Mouse (Mus musculus) CD4-positive, CD25-positive, alpha-beta regulatory T cell, adult 9 weeks (primary cell): ENCODE measurements around the gene Gdf11. TPM values are rescaled to one million over a fixed set of nuclear protein-coding genes. Genes with fewer than 3 reads are reported as not detected.

Experiments
- polyA plus RNA-seq: library from polyadenylated mRNA; unstranded; fragments of 100-300 nt; shearing (Covaris generic); gene quantifications from one replicate; pipeline ENCODE4 v1.2.1, GENCODE M21; 2017

The Gdf11 gene
- 1.4 TPM for polyA plus RNA-seq

GRCm38 (mm10) chr10:128891296-128892094 lies at the start of gene Gdf11:
TSS of gene Gdf11 (minus strand) at chr10:128891718.

GRCm38 (mm10) chr10:128933574-128933973 lies 42.1 kb upstream of the Gdf11 start, which contains the start of gene Itga7:
TSS of gene Itga7 (plus strand) at chr10:128933818.

GRCm38 (mm10) chr10:128923935-128924334 lies 32.4 kb upstream of the Gdf11 start, which contains the start of gene Bloc1s1:
TSS of gene Bloc1s1 (minus strand) at chr10:128924035.

GRCm38 (mm10) chr10:128922822-128923012 lies 31.2 kb upstream of the Gdf11 start, which contains the start of gene Rdh5:
TSS of gene Rdh5 (minus strand) at chr10:128922888.

GRCm38 (mm10) chr10:128900698-128901097 lies 9.2 kb upstream of the Gdf11 start, which contains the start of gene Cd63:
TSS of gene Cd63 (plus strand) at chr10:128900989.

Other genes with a start within 250 kb of the Gdf11 start
- 123 TPM for gene Ikzf4, start 245.7 kb downstream of the Gdf11 start, polyA plus RNA-seq
- gene Suox, start 217.6 kb downstream of the Gdf11 start, polyA plus RNA-seq = 50.8 TPM
- 55.3 TPM for gene Rab5b, start 195.5 kb downstream of the Gdf11 start, polyA plus RNA-seq
- gene Pmel, start 187.5 kb downstream of the Gdf11 start, polyA plus RNA-seq = 7.0 TPM
- 42.1 TPM for gene Cdk2, start 186.7 kb downstream of the Gdf11 start, polyA plus RNA-seq
- 777 TPM for gene Dgka, start 146.9 kb downstream of the Gdf11 start, polyA plus RNA-seq
- gene Pym1, start 143.8 kb downstream of the Gdf11 start, polyA plus RNA-seq = 41.7 TPM
- 0.12 TPM for gene Mmp19, start 100.8 kb downstream of the Gdf11 start, polyA plus RNA-seq
- 132 TPM for gene Dnajc14, start 87.7 kb downstream of the Gdf11 start, polyA plus RNA-seq
- 6.7 TPM for gene Tmem198b, start 87.3 kb downstream of the Gdf11 start, polyA plus RNA-seq
- gene Sarnp, start 74.4 kb downstream of the Gdf11 start, polyA plus RNA-seq = 152 TPM
- gene Ormdl2, start 70.1 kb downstream of the Gdf11 start, polyA plus RNA-seq = 77.1 TPM
- 0.51 TPM for gene Cd63, start 9.3 kb upstream of the Gdf11 start, polyA plus RNA-seq
- gene Rdh5, start 31.2 kb upstream of the Gdf11 start, polyA plus RNA-seq = 17.8 TPM
- gene Bloc1s1, start 32.3 kb upstream of the Gdf11 start, polyA plus RNA-seq = 198 TPM
- 8.2 TPM for gene Itga7, start 42.1 kb upstream of the Gdf11 start, polyA plus RNA-seq
- gene Mettl7b, start 69.3 kb upstream of the Gdf11 start, polyA plus RNA-seq = not detected
- gene Olfr9, start 97.7 kb upstream of the Gdf11 start, polyA plus RNA-seq = not detected
- not detected for gene Olfr763, start 119.1 kb upstream of the Gdf11 start, polyA plus RNA-seq
- gene Olfr764-ps1, start 148.2 kb upstream of the Gdf11 start, polyA plus RNA-seq = not detected
- gene Olfr765, start 158.3 kb upstream of the Gdf11 start, polyA plus RNA-seq = not detected
- gene Olfr766-ps1, start 177.3 kb upstream of the Gdf11 start, polyA plus RNA-seq = not detected
- gene Olfr767, start 191.2 kb upstream of the Gdf11 start, polyA plus RNA-seq = not detected
- not detected for gene Olfr768, start 207.7 kb upstream of the Gdf11 start, polyA plus RNA-seq
- gene Olfr769, start 226.1 kb upstream of the Gdf11 start, polyA plus RNA-seq = not detected
- not detected for gene Olfr770, start 247.3 kb upstream of the Gdf11 start, polyA plus RNA-seq